Mouse (Mus musculus): ENCODE results near the gene Dcdc2b. TPM values are rescaled to one million over a fixed set of nuclear protein-coding genes. Genes with fewer than 3 reads are reported as not detected.

The Dcdc2b gene
- 1 to 10 TPM; 1.2 TPM for total RNA-seq (2021)
- long read RNA-seq, experiment 1, partial matches to known transcripts, result 0 of 2 reads
- long read RNA-seq, experiment 1, other reads (novel, unspliced or antisense), result 1 of 2 reads
- long read RNA-seq, experiment 2, result 0 reads

- intact Hi-C loops (cut with DNase I), result no loop called here
Measured at GRCm38 (mm10) chr4:129614093-129614492, at the start of gene Dcdc2b. Dcdc2b (minus strand) TSS chr4:129614257.

GRCm38 (mm10) chr4:129662255-129662813 is 48.3 kb upstream of the Dcdc2b start:
- intact Hi-C loops (cut with DNase I), result no loop called here
- no peak for DNase-seq

More at GRCm38 (mm10) chr4:129614093-129614492, at the start of gene Dcdc2b:
- DNase-seq, result peak in 1 of 2 experiments; percentile 52

- intact Hi-C loops (cut with DNase I), result no loop called here
- DNase-seq, result no peak
Measured at GRCm38 (mm10) chr4:129661584-129661983, 47.5 kb upstream of the Dcdc2b start.

- DNase-seq, result no peak
- intact Hi-C loops (cut with DNase I), result no loop called here
Measured at GRCm38 (mm10) chr4:129654770-129655169, 40.7 kb upstream of the Dcdc2b start.

GRCm38 (mm10) chr4:129650359-129650758 is 36.3 kb upstream of the Dcdc2b start:
- no peak for DNase-seq
- intact Hi-C loops (cut with DNase I), result no loop called here

- DNase-seq, result no peak
- intact Hi-C loops (cut with DNase I), result no loop called here
Measured at GRCm38 (mm10) chr4:129648656-129649055, 34.6 kb upstream of the Dcdc2b start.

GRCm38 (mm10) chr4:129645204-129645603 is 31.1 kb upstream of the Dcdc2b start:
- DNase-seq, result no peak
- intact Hi-C loops (cut with DNase I), result no loop called here

- intact Hi-C loops (cut with DNase I), result no loop called here
- no peak for DNase-seq
Measured at GRCm38 (mm10) chr4:129641756-129642155, 27.7 kb upstream of the Dcdc2b start.

- peak; percentile 93 to 95 for DNase-seq
- intact Hi-C loops (cut with DNase I), result no loop called here
Measured at GRCm38 (mm10) chr4:129640638-129641467, 26.8 kb upstream of the Dcdc2b start, which contains the start of gene Txlna. Txlna (minus strand) TSS chr4:129641065.

GRCm38 (mm10) chr4:129640101-129640637 is 26.1 kb upstream of the Dcdc2b start:
- intact Hi-C loops (cut with DNase I), result no loop called here
- peak; percentile 47 to 50 for DNase-seq

GRCm38 (mm10) chr4:129639221-129639620 is 25.2 kb upstream of the Dcdc2b start:
- intact Hi-C loops (cut with DNase I), result no loop called here
- DNase-seq, result no peak

- DNase-seq, result no peak
- intact Hi-C loops (cut with DNase I), result no loop called here
Measured at GRCm38 (mm10) chr4:129633852-129634251, 19.8 kb upstream of the Dcdc2b start.

- intact Hi-C loops (cut with DNase I), result no loop called here
- DNase-seq, result no peak
Measured at GRCm38 (mm10) chr4:129631867-129632266, 17.8 kb upstream of the Dcdc2b start.

- intact Hi-C loops (cut with DNase I), result no loop called here
- DNase-seq, result peak in 1 of 2 experiments; percentile 38
Measured at GRCm38 (mm10) chr4:129630944-129631343, 16.9 kb upstream of the Dcdc2b start.

- no peak for DNase-seq
- intact Hi-C loops (cut with DNase I), result no loop called here
Measured at GRCm38 (mm10) chr4:129626035-129626434, 12.0 kb upstream of the Dcdc2b start.

- no peak for DNase-seq
- intact Hi-C loops (cut with DNase I), result no loop called here
Measured at GRCm38 (mm10) chr4:129625496-129625895, 11.4 kb upstream of the Dcdc2b start.

- DNase-seq, result peak; percentile 53 to 65
- intact Hi-C loops (cut with DNase I), result no loop called here
Measured at GRCm38 (mm10) chr4:129625029-129625370, 10.9 kb upstream of the Dcdc2b start.

- intact Hi-C loops (cut with DNase I), result no loop called here
- DNase-seq, result peak; percentile 84
Measured at GRCm38 (mm10) chr4:129624281-129625028, 10.4 kb upstream of the Dcdc2b start.

GRCm38 (mm10) chr4:129623681-129624091 is 9.6 kb upstream of the Dcdc2b start, which contains the start of gene Ccdc28b:
Ccdc28b (minus strand) TSS chr4:129623947.
- peak; percentile 42 to 52 for DNase-seq
- intact Hi-C loops (cut with DNase I), result no loop called here

GRCm38 (mm10) chr4:129622803-129623535 is 8.9 kb upstream of the Dcdc2b start:
- intact Hi-C loops (cut with DNase I), result no loop called here
- DNase-seq, result no peak
